In genomic region chr13:111807596-111808386, GRCm38 (mm10) we compare ENCODE assay signal across 8 mouse cellular contexts. TPM values are rescaled to one million over a fixed set of nuclear protein-coding genes. Genes with fewer than 3 reads are reported as not detected.
DNase-seq lines count a peak whose midpoint lies in the region; ATAC-seq and TF ChIP-seq lines count a peak whose summit lies in the region.

No protein-coding gene starts in this region.

- no peak for TF ChIP-seq POLR2A in liver, adult 2 months (IDR thresholded peaks at IDR 0.05; ENCODE audit: extremely low read depth, insufficient read depth, low read length)

- peak; percentile 34 to 38 for DNase-seq in lung, adult 18-20 months
- DNase-seq in lung, postnatal 14 days = no peak
- DNase-seq in cerebellum, postnatal 14 days = peak; percentile 54 to 61
- no peak for DNase-seq in liver, adult 2 months (ENCODE audit: extremely low read depth, low read depth, low spot score)
- DNase-seq in neural tube, embryonic 11.5 days (ENCODE audit: low spot score) = peak; percentile 53
- peak; percentile 79 for DNase-seq in thymus, postnatal 4 days
- no peak for DNase-seq in layer of hippocampus, adult 8-10 months (ENCODE audit: low spot score in 2 of 2)

- H3K4me3 ChIP-seq in heart, embryonic 14.5 days (ENCODE audit: control insufficient read depth in 1 of 2, insufficient read depth in 1 of 2, low read depth in 1 of 2, low read length in 2 of 2) = peak overlapping the region; percentile 88 to 98
- peak overlapping the region; percentile 97 for H3K4me3 ChIP-seq in liver, adult 2 months (ENCODE audit: insufficient read depth, low read depth, low read length)
- H3K4me3 ChIP-seq in neural tube, embryonic 11.5 days (ENCODE audit: low read depth, low read length) = peak overlapping the region; percentile 94

- peak overlapping the region; percentile 95 for H3K9ac ChIP-seq in heart, embryonic 14.5 days (ENCODE audit: low read length)
- peak overlapping the region; percentile 98 for H3K9ac ChIP-seq in liver, adult 2 months (ENCODE audit: low read depth, low read length)
- peak overlapping the region; percentile 92 for H3K9ac ChIP-seq in neural tube, embryonic 11.5 days (ENCODE audit: low read length)

- H3K36me3 ChIP-seq in heart, embryonic 14.5 days (ENCODE audit: control insufficient read depth, insufficient read depth, low read length) = no peaks in the 10 kb centered on the region
- H3K36me3 ChIP-seq in liver, adult 2 months (ENCODE audit: control insufficient read depth, insufficient read depth, low read length) = no peaks in the 10 kb centered on the region
- H3K36me3 ChIP-seq in neural tube, embryonic 11.5 days (ENCODE audit: control insufficient read depth, insufficient read depth, low read length) = no peaks in the 10 kb centered on the region

- H3K9me3 ChIP-seq in heart, embryonic 14.5 days (ENCODE audit: control insufficient read depth, low read length) = no peaks in the 10 kb centered on the region
- no peaks in the 10 kb centered on the region for H3K9me3 ChIP-seq in neural tube, embryonic 11.5 days (ENCODE audit: control insufficient read depth, low read length)

- H3K4me2 ChIP-seq in heart, embryonic 14.5 days (ENCODE audit: low read length) = peak overlapping the region; percentile 83
- H3K4me2 ChIP-seq in neural tube, embryonic 11.5 days (ENCODE audit: low read depth) = peak overlapping the region; percentile 95

- WGBS in heart, embryonic 14.5 days = under 1% methylated on average over 65 of the region's 79 CpGs
- 1% methylated on average over 65 of the region's 79 CpGs for WGBS in liver, adult 2 months
- WGBS in neural tube, embryonic 11.5 days = under 1% methylated on average over 56 of the region's 79 CpGs

- peak; percentile 41 for ATAC-seq in heart, embryonic 14.5 days (ENCODE audit: insufficient number of reproducible peaks, insufficient read depth, low FRiP score, low read depth)
- ATAC-seq in neural tube, embryonic 11.5 days (ENCODE audit: insufficient read depth, low FRiP score, low TSS enrichment) = peak; percentile 62

- TF ChIP-seq CTCF in liver, adult 2 months (IDR thresholded peaks at IDR 0.05; ENCODE audit: low read depth, low read length) = no peak

- H3K27ac ChIP-seq in heart, embryonic 14.5 days (replicated peaks in 1 of 2; ENCODE audit: control insufficient read depth in 1 of 2, insufficient read depth in 1 of 2, low read depth in 2 of 2, low read length in 2 of 2) = peak overlapping the region; percentile 32 to 97
- peak overlapping the region; percentile 91 for H3K27ac ChIP-seq in liver, adult 2 months (replicated peaks; ENCODE audit: insufficient read depth, low read depth, low read length)
- peak overlapping the region; percentile 96 for H3K27ac ChIP-seq in neural tube, embryonic 11.5 days (ENCODE audit: low read depth, low read length)

- H3K4me1 ChIP-seq in heart, embryonic 14.5 days (ENCODE audit: control insufficient read depth in 2 of 2, insufficient read depth in 2 of 2, low read length in 2 of 2) = peaks cover 8 to 43% of the 10 kb centered on the region in 2 experiments; a peak in 3 of 4 replicates
- peaks cover 23% of the 10 kb centered on the region for H3K4me1 ChIP-seq in liver, adult 2 months (ENCODE audit: control insufficient read depth, insufficient read depth, low read length)
- H3K4me1 ChIP-seq in neural tube, embryonic 11.5 days (ENCODE audit: control insufficient read depth, insufficient read depth, low read length) = no peaks in the 10 kb centered on the region; the same call in 1 of the 2 replicates

- H3K27me3 ChIP-seq in heart, embryonic 14.5 days (ENCODE audit: control insufficient read depth, insufficient read depth, low read length) = no peaks in the 10 kb centered on the region
- H3K27me3 ChIP-seq in liver, adult 2 months (ENCODE audit: control insufficient read depth, insufficient read depth, low read length) = no peaks in the 10 kb centered on the region
- no peaks in the 10 kb centered on the region for H3K27me3 ChIP-seq in neural tube, embryonic 11.5 days (ENCODE audit: control insufficient read depth, insufficient read depth, low read length)

- peaks cover 18% of the 10 kb centered on the region; the same call in 1 of the 2 replicates for H3K79me2 ChIP-seq in liver, adult 2 months (ENCODE audit: control insufficient read depth, insufficient read depth, low read length)

RNA-seq across cellular contexts. Expression of gene Map3k1, which starts 1.0 kb away (rescaled TPM):
- polyA plus RNA-seq in heart, embryonic 14.5 days (2014; fragmentation: Nextera tagmentation; extraction: Ambion mirVana) = 15.3 and 15.7 TPM in 2 replicates
- total RNA-seq in liver, adult 2 months (2014; rRNA removed) = 7.9 and 8.7 TPM in 2 replicates
- polyA plus RNA-seq in liver, adult 2 months (2012; rRNA removed) = 4.5 and 4.6 TPM in 2 replicates
- polyA plus RNA-seq in neural tube, embryonic 11.5 days (2014; fragmentation: Nextera tagmentation; extraction: Ambion mirVana) = 13.9 TPM in 2 replicates
- 10 to 100 TPM; 14.4 to 18.6 (median 14.6) TPM for total RNA-seq in layer of hippocampus, adult 8-10 months (2022)

Comparison
In these comparisons a context has a peak if more than half of its experiments do, and no peak if none do; other contexts are left out.
1. DNase-seq: peak in lung, adult 18-20 months (2 of 2), cerebellum, postnatal 14 days (2 of 2), neural tube, embryonic 11.5 days (single experiment) and thymus, postnatal 4 days (single experiment); none in lung, postnatal 14 days (single experiment), liver, adult 2 months (single experiment) and layer of hippocampus, adult 8-10 months (0 of 2).
2. Peak in every context shown above with its lines, with median percentiles within 50 percentile points of each other: H3K27ac ChIP-seq, H3K4me3 ChIP-seq and H3K9ac ChIP-seq.